Mouse (Mus musculus): ENCODE results near the gene M1ap. TPM values are rescaled to one million over a fixed set of nuclear protein-coding genes. Genes with fewer than 3 reads are reported as not detected.

M1ap gene
- total and polyA plus RNA-seq, 3 experiments, result 6.2 to 6.3 TPM; not detected in 1

GRCm38 (mm10) chr6:83004872-83005271 is 58.2 kb downstream of the M1ap start:
- Histone ChIP-seq H3K9ac (ENCODE audit: control insufficient read depth, low read depth, low read length, poor library complexity, severe bottlenecking) (peak overlapping the region; percentile 48), H3K9me3 (replicated peaks; ENCODE audit: insufficient read depth, low read length) (no peaks in the 10 kb centered on the region), H3K36me3 (ENCODE audit: control insufficient read depth in 1 of 2, insufficient read depth in 2 of 2, low read length in 2 of 2) (peaks cover 0 to 33% of the 10 kb centered on the region in 2 experiments; a peak in 2 of 4 replicates), H3K4me3 (ENCODE audit: control insufficient read depth in 1 of 2, insufficient read depth in 1 of 2, low read depth in 2 of 2, low read length in 2 of 2) (peak overlapping the region; percentile 14 to 15; a peak in 2 of 4 replicates), H3K79me2 (ENCODE audit: control insufficient read depth, insufficient read depth, low read length, poor library complexity) (no peaks in the 10 kb centered on the region), H3K27me3 (ENCODE audit: control insufficient read depth in 1 of 2, insufficient read depth in 2 of 2, low read length in 2 of 2) (no peaks in the 10 kb centered on the region), H3K27ac (ENCODE audit: control insufficient read depth, low read depth, low read length) (peak overlapping the region; percentile 54), H3K4me1 (ENCODE audit: control insufficient read depth in 1 of 2, insufficient read depth in 2 of 2, low read length in 2 of 2) (peaks cover 21 to 36% of the 10 kb centered on the region in 2 experiments)
- TF ChIP-seq E2F4 (IDR thresholded peaks at IDR 0.05; ENCODE audit: borderline replicate concordance, low read depth, low read length) (no peak), ZKSCAN1 (IDR thresholded peaks at IDR 0.05; ENCODE audit: low read depth, low read length) (no peak), HCFC1 (IDR thresholded peaks at IDR 0.05; ENCODE audit: low read depth, low read length) (peak; percentile 73), MXI1 (IDR thresholded peaks at IDR 0.05; ENCODE audit: low read depth, low read length) (peak; percentile 91), RAD21 (IDR thresholded peaks at IDR 0.05; ENCODE audit: low read depth, low read length) (no peak; the same call in 1 of the 2 replicates), CHD1 (IDR thresholded peaks at IDR 0.05; ENCODE audit: low read depth, low read length) (0 out of 2 replicates have a peak, but pooled peaks have one; percentile 46), USF1 (IDR thresholded peaks at IDR 0.05; ENCODE audit: low read depth, low read length) (peak; percentile 94), NRF1 (IDR thresholded peaks at IDR 0.05; ENCODE audit: insufficient read depth, low read depth, low read length, poor library complexity, severe bottlenecking) (no peak), MAFK (IDR thresholded peaks at IDR 0.05; ENCODE audit: borderline replicate concordance, low read depth, low read length) (no peak), NELFE (IDR thresholded peaks at IDR 0.05; ENCODE audit: low read depth, low read length) (peak; percentile 56), ZC3H11A (IDR thresholded peaks at IDR 0.05; ENCODE audit: low read depth, low read length) (no peak), RCOR1 (IDR thresholded peaks at IDR 0.05; ENCODE audit: low read depth, low read length) (peak; percentile 47; the same call in 1 of the 2 replicates), TBP (IDR thresholded peaks at IDR 0.05; ENCODE audit: low read depth, low read length) (peak; percentile 73), JUND (IDR thresholded peaks at IDR 0.05; ENCODE audit: low read depth, low read length) (no peak), SMC3 (IDR thresholded peaks at IDR 0.05; ENCODE audit: low read depth, low read length) (0 out of 2 replicates have a peak, but pooled peaks have one; percentile 16), ETS1 (IDR thresholded peaks at IDR 0.05; ENCODE audit: low read depth, low read length) (peak; percentile 96), ZMIZ1 (IDR thresholded peaks at IDR 0.05; ENCODE audit: low read depth, low read length) (no peak; the same call in 1 of the 2 replicates), SIN3A (IDR thresholded peaks at IDR 0.05; ENCODE audit: low read length) (peak; percentile 93), MAZ (IDR thresholded peaks at IDR 0.05; ENCODE audit: low read depth, low read length) (0 out of 2 replicates have a peak, but pooled peaks have one; percentile 44), GABPA (IDR thresholded peaks at IDR 0.05; ENCODE audit: low read depth, low read length) (no peak), USF2 (IDR thresholded peaks at IDR 0.05; ENCODE audit: borderline replicate concordance in 1 of 2, insufficient read depth in 1 of 2, low read depth in 1 of 2, low read length in 2 of 2) (peak in 1 of 2 experiments; percentile 74; a peak in 2 of 4 replicates), UBTF (IDR thresholded peaks at IDR 0.05; ENCODE audit: borderline replicate concordance, insufficient read depth, low read depth, low read length) (no peak), MAX (IDR thresholded peaks at IDR 0.05; ENCODE audit: low read length) (peak; percentile 93), MYC (IDR thresholded peaks at IDR 0.05; ENCODE audit: low read depth, low read length) (peak; percentile 89), POLR2A (IDR thresholded peaks at IDR 0.05; ENCODE audit: control insufficient read depth in 1 of 2, insufficient read depth in 1 of 2, low read depth in 1 of 2, low read length in 2 of 2, poor library complexity in 1 of 2) (peak in 1 of 2 experiments; percentile 63; a peak in 2 of 4 replicates), EP300 (IDR thresholded peaks at IDR 0.05; ENCODE audit: low read depth in 1 of 2, low read length in 2 of 2) (peak; percentile 64 to 73; a peak in 3 of 4 replicates), TAL1 (IDR thresholded peaks at IDR 0.05; ENCODE audit: low read length) (no peak), ELF1 (IDR thresholded peaks at IDR 0.05; ENCODE audit: low read depth, low read length) (peak; percentile 84), MEF2A (IDR thresholded peaks at IDR 0.05; ENCODE audit: extremely low read depth, insufficient replicate concordance, low read depth, low read length, poor library complexity, severe bottlenecking) (peak; percentile 65; the same call in 1 of the 2 replicates), CTCF (IDR thresholded peaks at IDR 0.05 in 2 of 3, conservative IDR thresholded peaks at IDR 0.05 in 1 of 3; ENCODE audit: control insufficient read depth in 1 of 3, insufficient read depth in 1 of 3, low read depth in 2 of 3, low read length in 3 of 3, poor library complexity in 1 of 3, severe bottlenecking in 1 of 3) (no peak; a peak in 1 of 6 replicates), TCF12 (IDR thresholded peaks at IDR 0.05; ENCODE audit: low read depth, low read length) (0 out of 2 replicates have a peak, but pooled peaks have one; percentile 22), BHLHE40 (IDR thresholded peaks at IDR 0.05; ENCODE audit: borderline replicate concordance, low read depth, low read length) (peak; percentile 71; the same call in 1 of the 2 replicates)
- DNase-seq (ENCODE audit: low read depth, low spot score), result peak; percentile 90

Data from MEL (cell line).